Mouse (Mus musculus) kidney, embryonic 16.5 days (tissue): ENCODE data around the gene Podxl2. TPM values are rescaled to one million over a fixed set of nuclear protein-coding genes. Genes with fewer than 3 reads are reported as not detected.
A peak's percentile ranks its signal among the peaks of the same experiment; 100 is the strongest.

Experiments used
- ATAC-seq: fragments of 200-750 bp; cut with Nextera tagmentation; 2 replicates; pipeline ENCODE4 v1.8.0; 2017; ENCODE audit warnings: moderate TSS enrichment; ENCODE audit not compliant: low FRiP score, low TSS enrichment
- H3K27ac ChIP-seq: fragments of 300-500 bp; sonication (generic); 2 replicates; pipeline ENCODE4 v1.5.1; 2014; ENCODE audit warnings: low read length
- H3K27me3 ChIP-seq: fragments of 300-500 bp; sonication (generic); 2 replicates; pipeline ENCODE4 v1.6.1; 2014; ENCODE audit warnings: low read length, control low read depth, mixed read lengths; ENCODE audit not compliant: insufficient read depth
- H3K36me3 ChIP-seq: fragments of 300-500 bp; sonication (generic); 2 replicates; pipeline ENCODE4 v1.6.1; 2014; ENCODE audit warnings: low read length, control low read depth, mixed read lengths; ENCODE audit not compliant: insufficient read depth
- H3K4me1 ChIP-seq: fragments of 300-500 bp; sonication (generic); 2 replicates; pipeline ENCODE4 v1.6.1; 2014; ENCODE audit warnings: low read length, control low read depth, mixed read lengths; ENCODE audit not compliant: insufficient read depth
- H3K4me2 ChIP-seq: fragments of 300-500 bp; sonication (generic); replicated peaks from 2 replicates; pipeline ENCODE4 v1.6.1; 2014; ENCODE audit warnings: low read depth, low read length
- H3K4me3 ChIP-seq: fragments of 300-500 bp; sonication (generic); 2 replicates; pipeline ENCODE4 v1.5.1; 2014; ENCODE audit warnings: mild to moderate bottlenecking, low read length
- H3K9ac ChIP-seq: fragments of 300-500 bp; sonication (generic); replicated peaks from 2 replicates; pipeline ENCODE4 v1.6.1; 2014; ENCODE audit warnings: low read length
- H3K9me3 ChIP-seq: fragments of 300-500 bp; sonication (generic); 2 replicates; pipeline ENCODE4 v1.6.1; 2016; ENCODE audit warnings: low read length, control low read depth
- WGBS: fragments of 180-500 bp; shearing (Covaris S2); extraction: QIAGEN DNeasy Blood & Tissue Kit; methylation state at CpG from one replicate; pipeline ENCODE4 v1.1.7; 2014; 5-methylcytosine and 5-hydroxymethylcytosine counted together
- polyA plus RNA-seq: library from polyadenylated mRNA; unstranded; fragments of >200 nt; fragmentation: Nextera tagmentation; extraction: Ambion mirVana; gene quantifications from 2 replicates; pipeline ENCODE4 v1.2.1, GENCODE M21; 2015

The Podxl2 gene
- polyA plus RNA-seq, result 43.0 and 48.9 TPM in 2 replicates

GRCm38 (mm10) chr6:88874868-88875508 is at the start of gene Podxl2:
TSS of gene Podxl2 (minus strand) at chr6:88875044.
- peak within 1 kb of the TSS; percentile 100 for H3K4me2 ChIP-seq
- WGBS, result 7% methylated on average over 33 of the region's 63 CpGs
- peak; percentile 77 for ATAC-seq
- no peaks in the 10 kb centered on the region for H3K36me3 ChIP-seq
- H3K4me3 ChIP-seq, result peak within 1 kb of the TSS; percentile 74
- no peak within 1 kb of the TSS for H3K27ac ChIP-seq
- peaks cover 6% of the 10 kb centered on the region for H3K27me3 ChIP-seq
- H3K9me3 ChIP-seq, result peaks cover 3% of the 10 kb centered on the region; the same call in 1 of the 2 replicates
- peak within 1 kb of the TSS; percentile 84 for H3K9ac ChIP-seq
- H3K4me1 ChIP-seq, result peaks cover 4% of the 10 kb centered on the region

GRCm38 (mm10) chr6:88918802-88919201 is 44.0 kb upstream of the Podxl2 start:
- Histone ChIP-seq H3K4me3 (no peak overlapping the region), H3K4me2 (no peak overlapping the region), H3K27me3 (no peaks in the 10 kb centered on the region), H3K27ac (no peak overlapping the region), H3K9ac (no peak overlapping the region), H3K4me1 (no peaks in the 10 kb centered on the region), H3K9me3 (no peaks in the 10 kb centered on the region), H3K36me3 (no peaks in the 10 kb centered on the region)
- no peak for ATAC-seq
- WGBS, result 81% methylated on average over 8 of the region's 8 CpGs

- ATAC-seq, result no peak
- Histone ChIP-seq H3K9me3 (no peaks in the 10 kb centered on the region), H3K4me2 (no peak overlapping the region), H3K4me1 (no peaks in the 10 kb centered on the region), H3K4me3 (no peak overlapping the region), H3K36me3 (peaks cover 14% of the 10 kb centered on the region; the same call in 1 of the 2 replicates), H3K9ac (no peak overlapping the region), H3K27me3 (no peaks in the 10 kb centered on the region), H3K27ac (no peak overlapping the region)
- WGBS, result 68% methylated on average over 1 of the region's 1 CpGs
Observed at GRCm38 (mm10) chr6:88916153-88916552, 41.3 kb upstream of the Podxl2 start.

GRCm38 (mm10) chr6:88915510-88915909 is 40.7 kb upstream of the Podxl2 start:
- ATAC-seq, result no peak
- H3K9ac ChIP-seq, result no peak overlapping the region
- peaks cover 17% of the 10 kb centered on the region; the same call in 1 of the 2 replicates for H3K36me3 ChIP-seq
- no peak overlapping the region for H3K4me2 ChIP-seq
- H3K9me3 ChIP-seq, result no peaks in the 10 kb centered on the region
- no peak overlapping the region for H3K4me3 ChIP-seq
- 89% methylated on average over 4 of the region's 4 CpGs for WGBS
- H3K4me1 ChIP-seq, result no peaks in the 10 kb centered on the region
- H3K27me3 ChIP-seq, result no peaks in the 10 kb centered on the region
- H3K27ac ChIP-seq, result no peak overlapping the region

GRCm38 (mm10) chr6:88914799-88915198 is 40.0 kb upstream of the Podxl2 start:
- H3K27me3 ChIP-seq, result no peaks in the 10 kb centered on the region
- no peak overlapping the region for H3K4me2 ChIP-seq
- H3K4me1 ChIP-seq, result no peaks in the 10 kb centered on the region
- H3K36me3 ChIP-seq, result peaks cover 24% of the 10 kb centered on the region
- H3K9ac ChIP-seq, result no peak overlapping the region
- H3K27ac ChIP-seq, result no peak overlapping the region
- H3K4me3 ChIP-seq, result no peak overlapping the region
- 61% methylated on average over 5 of the region's 5 CpGs for WGBS
- H3K9me3 ChIP-seq, result no peaks in the 10 kb centered on the region
- no peak for ATAC-seq

GRCm38 (mm10) chr6:88913440-88913839 is 38.6 kb upstream of the Podxl2 start:
- Histone ChIP-seq H3K4me1 (no peaks in the 10 kb centered on the region), H3K36me3 (peaks cover 30% of the 10 kb centered on the region), H3K27me3 (no peaks in the 10 kb centered on the region), H3K9me3 (no peaks in the 10 kb centered on the region), H3K27ac (no peak overlapping the region), H3K4me3 (no peak overlapping the region), H3K4me2 (no peak overlapping the region), H3K9ac (no peak overlapping the region)
- ATAC-seq, result no peak

GRCm38 (mm10) chr6:88913022-88913421 is 38.2 kb upstream of the Podxl2 start:
- H3K4me1 ChIP-seq, result no peaks in the 10 kb centered on the region
- H3K27me3 ChIP-seq, result no peaks in the 10 kb centered on the region
- no peak overlapping the region for H3K4me2 ChIP-seq
- H3K27ac ChIP-seq, result no peak overlapping the region
- H3K9ac ChIP-seq, result no peak overlapping the region
- H3K9me3 ChIP-seq, result no peaks in the 10 kb centered on the region
- 87% methylated on average over 4 of the region's 4 CpGs for WGBS
- no peak overlapping the region for H3K4me3 ChIP-seq
- H3K36me3 ChIP-seq, result peaks cover 30% of the 10 kb centered on the region
- no peak for ATAC-seq

GRCm38 (mm10) chr6:88909151-88909550 is 34.3 kb upstream of the Podxl2 start:
- Histone ChIP-seq H3K4me2 (no peak overlapping the region), H3K9ac (no peak overlapping the region), H3K27ac (no peak overlapping the region), H3K9me3 (no peaks in the 10 kb centered on the region), H3K4me1 (peaks cover 21% of the 10 kb centered on the region), H3K36me3 (peaks cover 30% of the 10 kb centered on the region), H3K27me3 (no peaks in the 10 kb centered on the region), H3K4me3 (no peak overlapping the region)
- ATAC-seq, result no peak
- WGBS, result 87% methylated on average over 6 of the region's 6 CpGs

- H3K4me2 ChIP-seq, result peak overlapping the region; percentile 28; the same call in 1 of the 2 replicates
- H3K9me3 ChIP-seq, result no peaks in the 10 kb centered on the region
- ATAC-seq, result peak; percentile 10; the same call in 1 of the 2 replicates
- H3K36me3 ChIP-seq, result peaks cover 20% of the 10 kb centered on the region
- WGBS, result 15% methylated on average over 16 of the region's 16 CpGs
- H3K4me3 ChIP-seq, result no peak overlapping the region
- H3K4me1 ChIP-seq, result peaks cover 34% of the 10 kb centered on the region
- H3K27ac ChIP-seq, result 0 out of 2 replicates have a peak overlapping the region, but pooled peaks have one; percentile 47
- 0 out of 2 replicates have a peak overlapping the region, but pooled peaks have one; percentile 8 for H3K9ac ChIP-seq
- H3K27me3 ChIP-seq, result no peaks in the 10 kb centered on the region
Observed at GRCm38 (mm10) chr6:88906369-88907108, 31.7 kb upstream of the Podxl2 start.

GRCm38 (mm10) chr6:88905042-88905441 is 30.2 kb upstream of the Podxl2 start:
- WGBS, result 77% methylated on average over 7 of the region's 7 CpGs

More at GRCm38 (mm10) chr6:88905042-88905441, 30.2 kb upstream of the Podxl2 start:
- no peak for ATAC-seq
- Histone ChIP-seq H3K27me3 (no peaks in the 10 kb centered on the region), H3K9me3 (no peaks in the 10 kb centered on the region), H3K27ac (no peak overlapping the region), H3K4me1 (peaks cover 42% of the 10 kb centered on the region), H3K4me3 (no peak overlapping the region), H3K9ac (0 out of 2 replicates have a peak overlapping the region, but pooled peaks have one; percentile 33), H3K4me2 (no peak overlapping the region), H3K36me3 (peaks cover 9% of the 10 kb centered on the region)
